Mouse (Mus musculus) myocyte (in vitro differentiated cells): ENCODE measurements around the gene Ppp2r3a. TPM values are rescaled to one million over a fixed set of nuclear protein-coding genes. Genes with fewer than 3 reads are reported as not detected.

Experiments
- H3K27me3 ChIP-seq: one replicate; pipeline ENCODE4 v1.6.1; 2011; ENCODE audit not compliant: control insufficient read depth, insufficient read depth, insufficient read length
- H3K36me3 ChIP-seq: one replicate; pipeline ENCODE4 v1.6.1; 2011; ENCODE audit not compliant: control insufficient read depth, insufficient read depth
- H3K4me2 ChIP-seq: one replicate; pipeline ENCODE4 v1.6.1; 2011; ENCODE audit warnings: low read depth, control low read depth
- H3K4me3 ChIP-seq: one replicate; pipeline ENCODE4 v1.5.1; 2011; ENCODE audit warnings: mild to moderate bottlenecking, control low read depth, moderate library complexity
- H3K79me2 ChIP-seq: one replicate; pipeline ENCODE4 v1.6.1; 2011; ENCODE audit not compliant: control insufficient read depth, insufficient read depth
- H3ac ChIP-seq: one replicate; pipeline ENCODE4 v1.6.1; 2011; ENCODE audit not compliant: control insufficient read depth, insufficient read length
- CEBPB ChIP-seq: IDR thresholded peaks from 2 replicates; pipeline ENCODE4 v1.6.1; 2011; ENCODE audit warnings: mild to moderate bottlenecking, moderate library complexity; ENCODE audit not compliant: poor library complexity, insufficient read depth, severe bottlenecking
- E2F4 ChIP-seq: IDR thresholded peaks from one replicate; pipeline ENCODE4 v1.6.1; 2011; ENCODE audit warnings: mild to moderate bottlenecking, control low read depth, moderate library complexity; ENCODE audit not compliant: insufficient read depth
- MAX ChIP-seq: IDR thresholded peaks from one replicate; pipeline ENCODE4 v1.6.1; 2011; ENCODE audit warnings: low read depth, mild to moderate bottlenecking, control low read depth
- MYOD1 ChIP-seq, 3 experiments: IDR thresholded peaks; one replicate each; pipeline ENCODE4 v1.6.1; 2011; ENCODE audit warnings: control low read depth in 2 of 3, low read depth in 2 of 3, mild to moderate bottlenecking in 2 of 3, moderate library complexity in 1 of 3; ENCODE audit not compliant: insufficient read length in 2 of 3, control insufficient read depth in 1 of 3
- MYOG ChIP-seq, 3 experiments: IDR thresholded peaks; one replicate each; pipeline ENCODE4 v1.6.1; 2011; ENCODE audit warnings: control low read depth in 2 of 3, low read depth in 2 of 3, mild to moderate bottlenecking in 2 of 3; ENCODE audit not compliant: insufficient read length in 2 of 3, control insufficient read depth in 1 of 3, insufficient read depth in 1 of 3
- POLR2A ChIP-seq: IDR thresholded peaks from one replicate; pipeline ENCODE4 v1.6.1; 2011; ENCODE audit warnings: low read depth, mild to moderate bottlenecking, control low read depth, moderate library complexity; ENCODE audit not compliant: insufficient read length
- POLR2AphosphoS2 ChIP-seq: IDR thresholded peaks from one replicate; pipeline ENCODE4 v1.6.1; 2011; ENCODE audit warnings: low read depth, control low read depth; ENCODE audit not compliant: insufficient read length
- REST ChIP-seq: IDR thresholded peaks from one replicate; pipeline ENCODE4 v1.6.1; 2011; ENCODE audit warnings: mild to moderate bottlenecking, control low read depth, moderate library complexity; ENCODE audit not compliant: insufficient read depth, insufficient read length
- SRF ChIP-seq: IDR thresholded peaks from one replicate; pipeline ENCODE4 v1.6.1; 2011; ENCODE audit warnings: low read depth; ENCODE audit not compliant: control insufficient read depth, insufficient read length
- TCF12 ChIP-seq: IDR thresholded peaks from one replicate; pipeline ENCODE4 v1.6.1; 2011; ENCODE audit warnings: mild to moderate bottlenecking, control low read depth; ENCODE audit not compliant: poor library complexity, insufficient read depth, severe bottlenecking
- TCF3 ChIP-seq: IDR thresholded peaks from one replicate; pipeline ENCODE4 v1.6.1; 2011; ENCODE audit warnings: low read depth, control low read depth; ENCODE audit not compliant: insufficient read length
- USF1 ChIP-seq: IDR thresholded peaks from one replicate; pipeline ENCODE4 v1.6.1; 2011; ENCODE audit warnings: low read depth, mild to moderate bottlenecking, control low read depth, moderate library complexity
- polyA plus RNA-seq: library from polyadenylated mRNA; unstranded; fragments of >200 nt; fragmentation: generic; extraction: Trizol; gene quantifications from one replicate; pipeline ENCODE4 v1.2.1, GENCODE M21; 2012; ENCODE audit warnings: missing spikeins

The Ppp2r3a gene
- polyA plus RNA-seq, 1 experiment = 6.0 TPM

GRCm38 (mm10) chr9:101075694-101076093, 175.9 kb downstream of the Ppp2r3a start:
- peak overlapping the region; percentile 100 for H3K4me3 ChIP-seq
- H3K4me2 ChIP-seq = peak overlapping the region; percentile 91
- peaks cover 60% of the 10 kb centered on the region for H3K79me2 ChIP-seq
- TF ChIP-seq E2F4 (no peak), POLR2AphosphoS2 (no peak), USF1 (no peak), MYOD1 (IDR thresholded peaks at IDR 0.05; ENCODE audit: control insufficient read depth in 1 of 3, insufficient read length in 2 of 3, low read depth in 2 of 3) (no peak), SRF (no peak), MYOG (IDR thresholded peaks at IDR 0.05; ENCODE audit: control insufficient read depth in 1 of 3, insufficient read depth in 1 of 3, insufficient read length in 2 of 3, low read depth in 2 of 3) (no peak), POLR2A (no peak), MAX (no peak), TCF3 (no peak), TCF12 (no peak), REST (no peak), CEBPB (no peak)
- H3K27me3 ChIP-seq = no peaks in the 10 kb centered on the region
- peak overlapping the region; percentile 98 for H3ac ChIP-seq
- H3K36me3 ChIP-seq = no peaks in the 10 kb centered on the region

- no peak for TF ChIP-seq POLR2A
- TF ChIP-seq MYOD1 (IDR thresholded peaks at IDR 0.05; ENCODE audit: control insufficient read depth in 1 of 3, insufficient read length in 2 of 3, low read depth in 2 of 3) = no peak
- TF ChIP-seq E2F4 = no peak
- no peak for TF ChIP-seq TCF3
- TF ChIP-seq MYOG (IDR thresholded peaks at IDR 0.05; ENCODE audit: control insufficient read depth in 1 of 3, insufficient read depth in 1 of 3, insufficient read length in 2 of 3, low read depth in 2 of 3) = no peak
- TF ChIP-seq MAX = no peak
- no peak for TF ChIP-seq POLR2AphosphoS2
- TF ChIP-seq TCF12 = no peak
- no peak for TF ChIP-seq SRF
- no peak for TF ChIP-seq USF1
- no peak for TF ChIP-seq REST
- no peak for TF ChIP-seq CEBPB
- H3K4me3 ChIP-seq = peak overlapping the region; percentile 100
- H3K4me2 ChIP-seq = peak overlapping the region; percentile 91
Observed at GRCm38 (mm10) chr9:101075091-101075581, 176.5 kb downstream of the Ppp2r3a start.

DNA sequence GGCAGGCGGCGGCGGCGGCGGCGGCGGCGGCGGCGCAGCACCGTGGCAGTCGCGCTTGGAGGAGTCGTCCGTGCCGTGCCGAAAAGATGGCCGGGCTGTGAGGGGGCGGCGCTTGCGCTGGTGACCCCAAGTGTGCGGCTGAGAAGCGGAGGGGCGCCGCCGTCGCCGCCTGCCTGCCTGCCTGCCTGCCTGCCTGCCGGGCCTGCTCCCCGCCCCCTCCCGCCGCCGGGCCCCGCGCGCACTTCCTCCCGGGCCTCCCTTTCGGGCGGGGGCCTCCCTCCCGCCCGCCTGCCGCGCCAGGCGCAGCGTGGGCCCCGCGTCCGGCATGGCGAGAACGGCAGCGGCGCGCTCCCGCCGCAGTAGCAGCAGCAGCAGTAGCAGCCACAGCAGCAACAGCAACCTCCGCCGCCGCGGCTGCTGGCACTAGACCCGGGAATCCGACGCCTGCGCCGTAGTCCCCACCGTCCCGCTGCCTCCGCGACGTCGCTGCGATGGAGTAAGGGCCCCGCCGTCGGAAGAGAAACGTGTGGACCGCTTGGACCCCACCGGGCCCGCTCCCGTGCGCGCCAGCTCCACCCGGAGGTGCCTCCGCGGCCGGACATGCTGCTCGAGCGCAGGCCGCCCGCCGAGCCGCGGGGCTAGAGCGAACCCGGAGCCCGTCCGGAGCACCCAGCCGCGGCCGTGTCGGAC, 177.1 kb downstream of the Ppp2r3a start:
- peaks cover 48% of the 10 kb centered on the region for H3K79me2 ChIP-seq
- peak overlapping the region; percentile 100 for H3K4me3 ChIP-seq
- H3K27me3 ChIP-seq = no peaks in the 10 kb centered on the region
- peak overlapping the region; percentile 98 for H3ac ChIP-seq
- TF ChIP-seq TCF3 = no peak
- no peak for TF ChIP-seq REST
- peak; percentile 64 for TF ChIP-seq POLR2AphosphoS2
- TF ChIP-seq TCF12 = no peak
- TF ChIP-seq POLR2A = peak; percentile 62
- TF ChIP-seq MYOG (IDR thresholded peaks at IDR 0.05; ENCODE audit: control insufficient read depth in 1 of 3, insufficient read depth in 1 of 3, insufficient read length in 2 of 3, low read depth in 2 of 3) = no peak
- TF ChIP-seq MAX = no peak
- no peaks in the 10 kb centered on the region for H3K36me3 ChIP-seq
- peak overlapping the region; percentile 91 for H3K4me2 ChIP-seq

More at GRCm38 (mm10) chr9:101075091-101075581, 176.5 kb downstream of the Ppp2r3a start:
- H3ac ChIP-seq = peak overlapping the region; percentile 98
- no peaks in the 10 kb centered on the region for H3K36me3 ChIP-seq
- H3K27me3 ChIP-seq = no peaks in the 10 kb centered on the region
- peaks cover 54% of the 10 kb centered on the region for H3K79me2 ChIP-seq

GRCm38 (mm10) chr9:101073987-101074331, 177.6 kb downstream of the Ppp2r3a start, which contains the start of gene Msl2:
TSS of gene Msl2 (plus strand) at chr9:101074101.
- Histone ChIP-seq H3K4me2 (peak within 1 kb of the TSS; percentile 91), H3K36me3 (no peaks in the 10 kb centered on the region), H3K27me3 (no peaks in the 10 kb centered on the region), H3K79me2 (peaks cover 43% of the 10 kb centered on the region), H3ac (peak within 1 kb of the TSS; percentile 98), H3K4me3 (peak within 1 kb of the TSS; percentile 100)
- TF ChIP-seq POLR2A (peak; percentile 87), CEBPB (no peak), POLR2AphosphoS2 (peak; percentile 88), MYOG (IDR thresholded peaks at IDR 0.05; ENCODE audit: control insufficient read depth in 1 of 3, insufficient read depth in 1 of 3, insufficient read length in 2 of 3, low read depth in 2 of 3) (no peak), E2F4 (no peak)
